Mouse (Mus musculus) liver, adult 2 months (tissue): ENCODE measurements around the gene D930048N14Rik.

Experiments used
- CTCF ChIP-seq: fragments of 200-500 bp; IDR thresholded peaks from 2 replicates; pipeline ENCODE4 v1.5.1; 2011; ENCODE audit warnings: low read depth, low read length, control low read depth
- POLR2A ChIP-seq: fragments of 200-500 bp; IDR thresholded peaks from 2 replicates; pipeline ENCODE4 v1.6.1; 2011; ENCODE audit warnings: low read length, control low read depth; ENCODE audit not compliant: insufficient read depth; ENCODE audit errors: extremely low read depth

GRCm38 (mm10) chr11:51638497-51638896, 12.3 kb upstream of the D930048N14Rik start:
- TF ChIP-seq CTCF: no peak
- no peak for TF ChIP-seq POLR2A
